Mouse (Mus musculus) kidney, adult 11 months (tissue): ENCODE measurements around the gene St7.

Source experiments
- DNase-seq: peaks from one replicate; pipeline ENCODE4 v3.0.0; 2022

Gene St7

DNA sequence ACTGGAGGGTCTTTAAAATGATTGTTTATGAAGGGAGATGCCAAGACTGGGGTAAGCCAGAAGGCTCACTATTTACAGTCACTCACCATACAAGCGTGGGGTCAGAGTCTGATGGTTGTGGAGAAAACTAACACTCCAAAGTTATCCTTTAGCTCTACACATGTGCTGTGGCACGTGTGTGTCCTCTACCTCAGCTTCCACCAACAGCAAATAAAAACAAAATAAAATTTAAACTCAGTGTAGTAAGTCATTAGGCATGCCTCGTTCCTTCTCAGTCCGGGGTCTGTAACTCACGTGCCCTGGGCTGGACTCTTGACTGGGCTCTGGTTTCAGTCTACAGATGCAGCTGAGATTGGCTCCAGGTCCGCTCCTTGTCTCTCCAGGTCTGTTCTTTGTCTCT, 27.3 kb downstream of the St7 start:
- DNase-seq, result peak; percentile 63

DNA sequence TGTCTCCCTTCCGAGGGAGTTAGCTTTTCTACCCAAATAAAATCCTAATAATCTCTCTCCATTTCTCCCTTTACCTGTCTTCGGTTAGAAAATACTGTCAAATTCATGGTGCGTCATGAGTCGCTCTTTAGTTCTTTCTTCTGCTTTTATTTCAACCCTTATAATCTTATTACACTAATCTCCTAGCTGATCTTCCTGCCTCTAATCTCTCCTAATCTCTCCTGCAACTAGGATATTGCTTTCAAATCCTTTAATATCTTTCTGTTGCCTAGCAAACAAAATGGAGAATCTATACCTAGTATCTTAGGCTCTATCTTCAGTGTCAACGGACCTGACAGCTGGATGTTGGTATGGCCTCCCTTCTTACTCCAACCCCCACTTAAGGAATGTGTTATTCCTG, 29.0 kb downstream of the St7 start:
- no peak for DNase-seq

DNA sequence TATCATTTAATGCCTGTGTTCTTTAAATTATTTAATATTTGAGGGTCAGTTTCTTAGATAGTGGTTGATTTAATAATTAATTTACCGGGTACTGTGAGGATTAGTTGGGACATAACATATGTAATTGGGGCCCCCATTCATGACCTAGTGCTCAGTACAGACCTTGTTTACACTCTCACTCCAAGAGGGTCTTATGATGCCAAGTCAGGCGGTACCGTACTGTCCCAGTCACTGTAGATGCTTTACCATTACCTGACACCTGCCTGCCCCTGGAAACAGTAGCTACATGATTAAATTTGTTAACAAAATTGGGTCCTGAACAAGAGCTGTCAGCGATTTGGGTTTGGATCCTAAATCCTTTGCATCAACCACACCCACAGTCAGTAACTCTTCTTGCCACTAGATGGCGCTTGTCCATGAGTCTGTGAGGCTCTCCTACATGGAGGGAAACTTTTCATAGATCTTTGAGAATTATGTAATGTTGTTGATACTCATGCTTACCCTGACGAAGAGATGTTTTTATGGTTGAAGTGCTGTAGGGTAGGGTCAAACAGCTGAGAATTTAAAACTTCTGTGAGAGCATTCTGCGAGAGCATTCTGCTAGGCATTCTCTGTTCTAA, 33.2 kb downstream of the St7 start:
- peak; percentile 46 for DNase-seq

DNA sequence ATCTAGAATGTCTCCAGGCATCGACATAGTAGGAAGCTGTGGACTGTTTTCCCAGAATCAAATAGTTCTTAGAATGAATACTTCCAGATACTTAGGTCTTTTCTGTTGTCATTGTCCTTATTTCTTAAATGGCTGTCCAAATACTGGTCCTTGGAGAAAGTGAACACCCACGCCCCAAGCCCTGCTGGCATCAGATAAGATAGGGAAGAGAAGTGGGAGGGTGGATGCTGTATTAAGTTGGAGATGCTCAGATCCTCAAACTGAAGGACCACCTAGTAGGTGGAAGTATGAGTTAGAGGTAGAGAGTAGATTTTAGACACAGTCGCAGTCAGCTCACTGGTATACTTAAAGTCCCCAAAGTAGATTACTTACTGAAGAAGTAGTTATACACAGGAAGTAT, 34.5 kb downstream of the St7 start:
- DNase-seq, result no peak

DNA sequence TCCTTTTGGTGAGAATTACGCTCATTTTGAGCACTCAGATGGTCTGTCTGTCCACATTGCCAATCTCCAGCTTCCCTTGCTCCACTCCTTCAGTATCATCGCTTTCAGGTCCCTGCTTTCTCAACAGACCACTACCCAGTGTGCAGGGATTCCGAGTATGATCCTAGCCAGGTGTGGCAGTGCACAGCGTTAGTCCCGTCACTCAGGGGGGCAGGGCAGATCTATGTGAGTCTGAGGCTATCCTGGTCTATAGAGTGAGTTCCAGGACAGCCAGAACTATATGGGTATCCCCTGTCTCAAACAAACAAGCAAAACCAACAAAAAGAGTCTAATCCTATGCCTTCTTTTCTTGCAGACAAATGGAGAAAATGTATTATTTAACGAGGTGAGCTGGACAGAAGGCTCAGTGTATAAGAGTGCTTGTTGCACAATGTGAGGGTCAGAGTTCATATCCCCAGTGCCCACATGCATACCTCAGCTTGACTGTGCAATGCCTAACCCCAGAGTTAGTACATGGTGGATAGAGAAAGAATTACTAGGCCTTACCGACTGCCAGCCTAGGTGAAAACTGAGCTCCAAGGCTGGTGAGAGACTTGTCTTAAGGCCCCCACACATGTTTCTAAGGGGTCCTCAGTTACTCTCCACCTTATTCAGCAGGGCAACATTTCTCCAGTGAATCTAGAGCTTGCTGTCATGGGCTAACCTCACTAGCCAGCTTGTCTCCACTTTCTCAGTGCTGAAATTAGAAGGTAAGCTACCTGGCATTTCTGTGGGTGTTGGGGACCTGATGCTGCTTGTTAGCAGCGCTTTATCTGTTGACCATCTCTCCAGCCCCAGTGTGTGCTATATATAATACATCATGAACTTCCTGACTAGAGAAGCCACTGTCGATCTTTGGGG, 35.4 kb downstream of the St7 start:
- DNase-seq, result no peak

DNA sequence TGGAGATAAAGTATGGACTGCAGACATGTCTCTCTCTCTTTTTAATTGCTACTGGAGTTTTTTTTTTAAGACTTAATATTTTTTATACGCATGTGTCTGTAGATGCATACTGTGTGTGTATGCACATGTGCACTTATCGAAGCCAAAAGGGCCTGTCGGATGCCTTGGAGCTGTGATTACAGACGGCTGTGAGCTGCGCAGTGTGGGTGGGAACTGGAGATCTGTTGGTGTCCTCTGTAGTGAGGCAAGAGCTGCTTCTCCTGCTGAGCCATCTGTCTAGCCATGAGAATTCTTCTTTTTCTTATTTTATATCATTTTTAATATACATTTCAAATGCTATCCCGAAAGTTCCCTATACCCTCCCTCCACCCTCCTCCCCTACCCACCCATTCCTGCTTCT, 37.4 kb downstream of the St7 start:
- no peak for DNase-seq

DNA sequence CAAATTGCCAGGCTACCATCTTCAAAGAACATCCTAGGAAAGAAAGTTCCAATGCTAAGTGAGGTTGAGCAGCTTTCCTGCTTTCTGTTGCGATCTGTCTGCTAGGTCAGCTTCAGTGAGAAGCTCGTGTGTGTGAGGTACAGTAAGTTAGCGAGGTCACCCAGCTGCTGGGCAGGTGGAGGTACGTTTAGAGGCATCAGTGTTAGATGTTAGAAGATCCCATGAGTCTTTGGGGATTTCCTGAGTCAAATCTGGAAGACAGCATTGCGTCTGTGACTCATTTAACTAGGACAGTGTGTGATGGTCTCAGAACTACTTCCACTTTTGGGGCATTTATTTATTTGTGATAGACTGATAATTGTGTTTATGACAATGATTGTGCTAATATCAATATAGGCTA, 39.0 kb downstream of the St7 start:
- DNase-seq, result no peak

DNA sequence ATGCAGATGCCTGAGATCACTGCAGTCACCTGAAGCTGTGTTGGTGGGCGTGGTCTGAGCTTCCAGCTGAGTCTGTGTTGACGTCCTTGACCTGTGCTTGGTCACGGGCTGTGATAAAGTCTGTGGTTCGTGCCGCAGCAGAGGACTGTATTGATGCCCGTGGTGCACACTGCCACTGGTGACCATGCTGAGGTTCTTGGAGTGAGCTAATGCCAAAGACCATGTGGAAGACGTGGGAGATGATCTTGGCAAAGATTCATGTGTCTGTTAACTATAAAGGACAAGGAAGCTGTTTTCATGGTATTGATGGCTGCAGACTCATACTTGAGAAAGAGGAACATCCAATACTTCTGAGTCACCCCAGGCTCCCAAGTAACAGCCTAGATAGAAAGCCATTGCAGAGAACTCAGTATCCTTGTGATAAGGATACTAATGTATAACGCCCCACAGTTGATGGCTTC, 41.2 kb downstream of the St7 start:
- DNase-seq, result no peak

DNA sequence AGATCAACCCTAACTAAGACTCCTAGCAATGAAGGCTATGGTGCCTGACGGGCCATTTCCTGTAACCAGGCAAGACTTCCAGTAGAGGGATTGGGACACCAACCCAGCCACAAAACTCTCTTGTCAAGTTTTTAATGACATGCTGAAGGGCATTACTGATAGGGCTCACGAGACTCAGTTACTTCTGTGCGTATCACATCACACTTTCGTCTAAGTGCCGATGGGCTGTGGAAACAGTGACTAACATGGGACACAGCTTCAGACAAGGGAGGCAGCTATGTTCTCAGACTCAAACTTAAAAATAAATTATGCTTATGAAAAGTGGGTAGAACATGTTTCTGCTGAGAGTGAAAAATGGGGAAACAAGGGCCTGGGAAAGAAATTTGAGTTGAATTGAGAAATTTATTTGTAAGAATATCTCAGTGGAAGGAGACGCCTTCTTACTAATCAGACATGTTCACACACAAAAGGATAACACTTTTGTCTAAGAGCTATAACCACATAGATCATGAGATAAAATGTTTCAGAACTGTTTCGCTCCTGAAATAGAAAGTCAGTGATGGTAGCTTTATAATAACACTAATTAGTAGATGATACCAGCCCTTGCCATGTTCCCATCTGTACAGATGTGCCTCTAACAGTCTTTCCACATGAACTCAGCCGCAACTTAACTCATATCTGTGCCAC, 44.7 kb downstream of the St7 start:
- no peak for DNase-seq

DNA sequence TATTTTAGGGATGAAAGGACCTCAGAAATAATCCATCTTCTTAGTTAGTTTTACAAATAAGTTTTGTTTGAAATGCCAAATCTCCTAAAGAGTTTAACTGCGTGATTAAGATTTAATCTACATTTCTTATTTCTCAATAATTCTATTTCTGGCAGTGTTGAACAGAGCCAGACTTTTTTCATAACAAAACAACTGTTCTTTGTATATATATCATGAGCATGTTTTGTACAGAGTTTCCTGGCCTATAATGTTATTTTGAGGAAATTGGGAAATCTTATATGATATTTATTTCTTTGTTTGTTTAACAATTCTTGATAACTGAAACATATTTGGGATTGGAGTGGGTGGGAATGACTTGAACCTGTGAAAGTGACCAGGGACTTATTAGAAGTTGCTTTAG, 47.4 kb downstream of the St7 start:
- no peak for DNase-seq

DNA sequence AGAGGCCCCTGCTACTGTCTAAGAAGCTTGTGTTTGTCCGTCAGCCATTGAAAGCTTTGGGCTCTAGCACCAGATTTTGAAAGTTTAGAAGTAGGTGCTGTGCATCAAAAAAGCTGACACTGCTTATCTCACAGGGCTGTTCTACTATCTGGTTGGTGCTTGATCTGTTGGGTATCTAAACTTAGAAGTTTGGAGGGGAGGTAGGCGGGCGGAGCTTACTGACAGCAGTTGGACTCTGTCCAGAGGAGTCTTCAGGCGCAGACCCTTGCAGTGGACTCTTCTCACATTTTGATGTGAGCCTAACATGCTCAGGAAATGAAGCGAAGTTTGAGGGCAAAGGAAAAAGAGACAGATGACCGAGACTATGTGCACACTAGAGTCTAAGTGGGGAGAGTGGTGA, 48.9 kb downstream of the St7 start:
- no peak for DNase-seq

DNA sequence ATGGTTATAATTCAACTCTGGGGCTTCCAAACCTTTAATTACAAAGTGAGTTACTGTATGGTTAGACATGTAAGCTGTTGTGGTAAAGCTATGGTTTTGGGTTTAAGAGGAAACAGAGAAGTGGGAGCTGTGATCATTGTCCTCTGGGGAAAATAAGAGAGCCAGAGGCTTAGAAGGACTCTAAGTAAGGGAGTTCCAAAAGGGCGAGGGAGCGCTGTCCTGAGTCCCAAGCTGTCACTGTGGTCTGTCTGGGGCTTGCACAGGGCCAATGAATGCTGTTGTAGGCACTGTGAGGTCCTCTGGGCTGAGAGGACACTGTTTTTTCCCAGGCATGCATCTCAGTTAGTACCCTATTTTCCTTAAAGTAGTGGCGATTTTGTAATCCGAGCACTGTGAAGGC, 49.5 kb downstream of the St7 start:
- DNase-seq, result no peak

DNA sequence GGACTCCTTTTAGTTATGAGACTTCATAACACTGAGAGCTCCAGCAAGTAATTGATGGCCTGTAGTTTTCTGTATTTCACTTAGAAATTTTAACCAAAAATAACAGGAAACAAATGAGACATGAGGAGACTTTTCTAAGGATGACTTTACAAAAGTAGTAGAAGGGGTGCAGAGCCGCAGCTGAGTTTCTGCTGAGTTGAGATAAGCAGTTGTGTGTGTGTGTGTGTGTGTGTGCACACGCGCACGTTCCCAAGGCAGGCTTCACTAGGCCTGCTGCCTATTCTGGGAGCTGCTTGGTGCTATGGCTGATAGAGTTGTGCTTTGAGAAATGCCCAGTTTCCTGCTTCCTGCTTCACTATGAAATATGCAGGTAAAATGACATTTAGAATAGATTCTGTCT, 50.6 kb downstream of the St7 start:
- no peak for DNase-seq

DNA sequence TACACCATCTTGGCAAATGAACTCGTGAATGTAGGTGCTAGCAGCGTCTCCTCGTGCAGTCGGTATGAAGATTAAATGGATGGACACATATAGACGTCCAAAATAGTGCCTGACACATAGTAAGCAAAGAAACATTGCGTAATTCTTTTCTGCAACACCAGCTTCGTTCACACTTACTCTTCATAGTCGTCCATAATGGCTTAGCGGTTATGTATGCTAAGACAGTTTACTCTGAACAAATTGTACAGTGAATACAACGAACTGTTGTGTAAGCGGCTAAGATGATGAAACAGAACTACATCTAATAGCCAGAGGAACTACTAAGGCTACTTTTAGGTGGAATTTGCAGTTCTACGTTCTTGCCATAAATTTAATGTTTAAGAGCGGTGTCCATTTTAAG, 55.0 kb downstream of the St7 start:
- no peak for DNase-seq

DNA sequence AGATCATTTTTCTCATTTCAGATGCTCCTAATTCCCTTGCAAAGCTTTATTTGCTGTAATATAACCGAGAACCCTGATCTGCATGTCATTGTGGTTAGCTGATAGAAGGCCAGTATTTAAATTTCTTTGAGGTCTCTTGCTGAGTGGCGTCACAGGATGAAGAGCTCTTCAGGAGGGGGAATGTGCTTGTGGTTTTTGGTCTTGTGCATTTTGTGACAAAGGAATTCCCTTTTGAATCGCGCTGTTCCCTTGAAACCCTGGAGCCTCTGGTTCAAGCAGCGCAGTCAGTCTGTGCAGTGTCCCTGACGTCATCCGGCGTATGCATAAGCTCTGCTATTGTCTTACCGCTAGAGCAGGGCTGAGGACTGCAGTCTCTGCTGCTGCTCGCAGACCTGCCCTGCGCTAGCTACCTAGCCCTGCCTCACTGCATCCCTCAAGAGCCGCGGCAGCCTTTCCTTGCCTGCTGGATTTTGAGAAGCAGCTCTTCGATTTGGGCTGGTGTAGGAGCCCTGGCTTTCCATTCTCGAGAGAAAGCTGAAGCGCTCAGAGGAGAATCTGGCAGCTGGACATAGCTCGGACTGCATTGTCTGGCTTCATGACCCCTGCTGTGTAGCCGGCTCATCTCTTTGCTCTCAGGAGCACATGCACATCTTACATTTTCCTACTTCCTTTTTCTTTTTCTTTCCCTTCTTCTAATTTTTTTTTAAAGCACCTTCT, 56.3 kb downstream of the St7 start:
- no peak for DNase-seq

DNA sequence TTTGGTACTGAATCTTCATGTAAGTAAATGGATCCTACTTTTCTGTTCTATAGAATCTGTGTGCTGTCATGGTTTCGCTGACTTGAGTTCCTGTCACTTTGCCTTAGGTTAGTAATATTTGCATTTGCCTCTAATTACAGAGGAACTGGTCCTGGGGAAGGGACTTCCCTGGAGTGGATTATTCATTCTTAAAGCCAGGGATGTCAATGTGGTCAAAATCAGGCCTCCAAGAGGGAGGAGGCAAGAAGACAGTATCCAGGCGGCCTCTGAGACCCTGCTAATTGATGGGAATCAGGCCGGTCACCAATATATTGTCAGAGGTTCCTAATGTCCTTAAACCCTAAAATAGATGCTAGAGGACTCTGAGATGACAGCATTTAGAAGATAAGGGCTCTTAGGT, 56.9 kb downstream of the St7 start:
- DNase-seq, result no peak

DNA sequence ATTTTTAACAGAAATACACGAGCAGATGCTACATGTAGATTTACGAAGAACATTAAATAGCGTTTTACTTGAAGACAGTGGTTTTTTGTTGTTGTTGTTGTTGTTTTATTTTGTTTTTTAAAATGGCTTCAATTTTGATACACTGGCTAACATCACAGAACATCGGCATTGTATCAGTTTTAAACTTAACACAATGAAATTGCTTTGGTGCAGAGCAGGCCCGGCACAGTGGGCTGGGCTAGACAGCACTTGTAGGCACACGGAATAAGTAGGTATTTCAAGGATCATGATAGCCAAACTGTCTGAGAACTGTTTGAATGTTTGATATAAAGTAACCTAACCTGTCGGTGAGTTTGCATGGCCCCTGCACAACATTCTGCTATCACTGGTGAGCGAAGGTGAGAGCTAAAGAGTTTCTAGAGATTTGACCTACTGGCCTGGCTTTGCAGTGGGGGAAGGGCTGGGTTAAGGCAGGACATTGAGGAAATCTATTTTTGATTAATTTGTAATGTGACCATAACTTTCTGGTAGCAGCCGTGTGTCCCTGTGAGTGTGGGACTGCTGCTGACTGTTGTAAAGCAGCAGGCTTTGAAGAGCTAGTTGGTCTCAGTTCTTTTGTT, 57.4 kb downstream of the St7 start:
- DNase-seq, result no peak

DNA sequence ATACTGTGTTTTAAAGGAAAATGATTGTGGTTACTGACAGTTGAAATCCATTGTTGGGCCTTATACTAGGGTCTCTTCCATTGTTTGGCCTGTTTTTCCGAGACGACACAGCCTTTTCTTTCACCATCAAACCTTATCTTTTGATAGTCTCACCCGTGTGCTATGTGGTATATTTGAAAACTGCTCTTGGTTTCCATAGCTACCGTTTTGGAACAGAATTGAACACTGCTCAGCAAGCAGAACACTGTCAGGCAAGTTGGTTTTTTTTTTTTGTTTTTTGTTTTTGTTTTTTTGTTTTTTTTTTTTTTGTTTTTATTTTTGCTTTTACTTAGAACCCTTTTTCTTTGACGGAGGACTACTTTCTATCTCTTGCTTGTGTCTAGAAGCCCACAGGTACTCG, 58.2 kb downstream of the St7 start:
- DNase-seq, result no peak

DNA sequence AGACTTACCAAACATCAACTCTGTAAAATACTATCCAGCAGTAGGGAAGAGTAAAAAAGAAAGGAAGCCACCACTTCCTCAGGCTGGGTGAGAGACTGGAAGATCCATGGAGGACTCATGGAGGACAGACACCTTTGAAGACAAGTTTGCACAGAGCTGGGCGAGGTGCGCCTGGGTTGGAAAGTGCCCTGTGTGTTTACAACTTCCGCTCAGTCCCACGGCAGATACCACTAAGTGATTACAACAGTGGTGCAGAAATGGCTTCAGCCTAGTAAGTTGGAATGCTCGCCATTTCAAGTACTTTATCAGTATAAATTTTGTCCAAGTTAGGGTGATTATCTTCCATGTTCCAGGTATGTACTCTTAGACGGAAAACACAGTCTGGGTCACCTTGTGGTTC, 63.2 kb downstream of the St7 start:
- no peak for DNase-seq

DNA sequence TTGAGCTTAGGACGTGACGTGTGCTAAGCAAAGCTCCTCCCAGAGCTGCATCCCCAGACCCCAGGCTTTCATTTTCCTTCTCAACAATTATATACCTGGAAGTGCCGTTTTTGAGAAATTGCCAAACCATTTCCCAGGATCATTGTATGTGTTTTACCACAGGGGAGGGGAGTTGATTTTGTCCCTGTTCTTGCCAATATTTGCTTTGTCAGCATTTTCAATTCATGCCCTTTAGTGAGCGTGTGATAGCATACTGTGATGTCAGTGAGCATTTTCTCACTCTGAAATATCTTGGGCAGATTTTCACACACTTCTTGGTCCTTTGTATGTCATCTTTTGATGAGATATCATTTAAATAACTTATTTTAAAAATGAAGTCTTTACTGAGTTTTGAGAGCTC, 65.8 kb downstream of the St7 start:
- no peak for DNase-seq

DNA sequence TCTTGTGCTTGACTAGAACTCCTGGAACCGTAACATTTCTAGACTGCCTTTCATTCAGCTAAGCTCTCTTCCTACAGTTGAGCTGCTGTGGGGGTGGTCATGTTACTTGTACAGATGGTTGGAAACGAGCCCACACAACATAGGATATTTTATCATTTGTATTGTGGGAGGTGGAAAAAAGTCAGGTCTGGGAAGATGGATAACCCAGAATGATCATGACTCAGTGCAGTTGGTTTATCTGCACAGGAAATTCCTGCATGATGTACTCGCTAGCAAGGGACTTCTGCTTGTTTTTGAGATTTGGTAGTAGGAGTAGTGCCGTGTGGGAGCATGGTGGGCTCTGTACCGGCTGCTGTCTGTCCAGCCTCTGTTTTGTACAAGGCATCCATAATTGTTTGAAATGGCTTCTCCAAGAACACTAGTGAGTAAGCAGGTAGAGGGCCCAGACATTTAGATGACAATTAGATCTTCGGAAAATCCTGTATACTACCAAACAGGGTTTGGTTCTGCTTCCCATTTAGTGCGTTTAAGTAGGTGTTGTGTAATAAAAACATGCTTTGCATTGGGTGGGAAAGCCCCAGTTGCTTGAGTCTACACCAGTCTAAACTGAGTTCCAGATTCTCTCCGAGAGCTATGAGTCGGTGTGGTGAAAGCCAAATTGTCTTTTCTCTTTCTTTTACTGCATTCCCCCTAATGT, 71.4 kb downstream of the St7 start:
- no peak for DNase-seq

DNA sequence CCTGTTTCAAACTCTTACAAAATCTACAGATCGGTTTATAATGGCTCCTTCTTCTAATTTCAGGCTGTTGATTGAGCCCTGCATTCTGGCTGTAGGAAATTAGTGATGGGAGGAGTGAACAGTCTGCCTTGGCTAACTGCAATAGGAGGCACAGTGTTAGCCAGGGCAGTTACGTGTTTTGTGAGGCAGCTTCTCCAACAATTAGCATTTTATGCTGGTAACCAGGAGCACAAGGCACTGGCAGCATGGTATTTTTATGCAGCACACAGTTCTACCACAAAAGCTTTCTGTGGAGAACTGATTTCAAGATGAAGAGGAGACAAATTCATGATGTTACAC, 71.9 kb downstream of the St7 start:
- no peak for DNase-seq
